Mouse (Mus musculus): ENCODE measurements around the gene Cyct.

- no peak for TF ChIP-seq CTCF (IDR thresholded peaks at IDR 0.05; ENCODE audit: borderline replicate concordance, extremely low read depth, insufficient read depth, insufficient read length)
- TF ChIP-seq POLR2A (IDR thresholded peaks at IDR 0.05; ENCODE audit: borderline replicate concordance, extremely low read depth, insufficient read depth, insufficient read length, poor library complexity, severe bottlenecking), result no peak
These were observed 5.6 kb upstream of the Cyct start for GRCm38 (mm10) chr2:76365811-76366210.
